Mouse (Mus musculus) ovary, postnatal 10 days (tissue): Measurements from ENCODE around the gene Adamts2.

Experiments
- DNase-seq: peaks from one replicate; pipeline ENCODE4 v3.0.0; 2022; ENCODE audit warnings: low spot score

Adamts2 gene

DNA sequence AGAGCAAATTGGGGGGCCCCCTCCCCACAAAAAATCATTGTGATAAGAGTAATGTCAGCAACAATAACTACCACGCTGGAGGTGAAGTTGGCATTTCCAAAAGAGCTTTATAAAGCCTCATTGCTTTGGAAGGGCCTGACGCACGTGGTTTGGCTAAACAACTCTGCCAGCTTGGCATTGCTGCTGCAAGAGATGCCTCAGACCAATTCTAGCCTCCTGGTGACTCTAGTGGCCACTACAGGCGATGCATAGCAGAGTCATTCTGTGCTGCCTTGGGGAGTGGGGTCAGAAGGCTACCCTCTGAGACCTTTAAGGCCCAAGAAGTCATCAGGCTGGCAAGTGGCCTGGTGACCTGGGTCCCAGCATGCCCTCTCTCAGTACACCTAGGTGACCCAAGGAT is 132.2 kb downstream of the Adamts2 start:
- no peak for DNase-seq

DNA sequence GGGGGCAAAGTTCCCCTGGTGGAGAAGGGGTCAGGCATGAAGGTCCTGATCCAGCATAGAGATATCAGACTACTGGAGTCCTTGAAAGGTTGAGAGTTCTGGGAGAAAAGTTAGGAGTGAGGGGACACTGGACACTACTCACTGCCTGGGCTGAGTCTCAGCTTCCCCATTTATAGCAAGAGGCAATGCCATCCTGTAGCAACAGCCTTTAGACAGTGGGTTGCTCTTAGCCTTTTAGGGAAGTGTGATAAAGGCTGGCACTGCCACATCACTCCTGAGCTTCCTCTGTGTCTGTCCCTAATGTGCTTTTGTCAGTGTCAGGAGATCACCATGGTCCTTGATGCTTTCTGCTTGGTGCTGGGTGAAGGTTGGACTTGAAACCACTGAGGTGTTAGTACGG is 134.7 kb downstream of the Adamts2 start:
- DNase-seq, result no peak

DNA sequence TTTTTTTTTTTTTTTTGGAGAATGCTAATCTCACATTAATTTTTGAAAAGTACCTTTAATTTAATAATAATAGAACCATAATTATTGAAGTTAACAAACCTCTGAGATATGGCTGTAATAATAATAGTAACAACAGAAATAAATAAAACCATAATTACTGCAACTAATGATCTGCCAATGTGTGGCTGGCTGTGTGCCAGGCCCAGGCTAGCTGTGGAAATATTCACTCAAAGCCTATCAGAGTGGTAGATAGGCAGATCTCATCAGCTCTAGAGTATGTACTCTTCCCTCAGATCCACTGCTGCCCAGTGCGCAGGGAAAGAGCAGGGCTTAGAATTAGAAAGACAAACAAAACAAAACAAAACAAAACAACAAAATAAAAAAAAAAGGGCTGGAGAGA is 136.6 kb downstream of the Adamts2 start:
- DNase-seq, result no peak

DNA sequence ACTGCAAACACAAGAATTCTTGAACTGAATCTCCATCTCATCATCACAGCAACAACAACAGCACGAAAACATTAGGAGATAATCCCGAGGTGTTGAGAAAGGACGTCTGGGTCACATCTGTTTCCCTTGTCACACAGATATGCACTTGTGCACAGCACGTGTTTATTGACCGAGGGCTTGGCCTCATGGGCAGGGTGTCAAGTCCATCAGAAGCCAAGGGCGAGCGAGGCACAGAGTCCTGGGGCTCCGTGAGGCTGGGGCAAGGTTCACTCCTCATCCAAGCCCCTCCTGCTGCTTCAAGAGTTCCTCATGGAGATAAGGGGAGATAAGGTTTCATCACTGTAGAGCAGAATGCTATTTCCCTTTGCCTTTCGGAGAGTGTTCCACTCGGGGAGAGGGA is 137.6 kb downstream of the Adamts2 start:
- no peak for DNase-seq

DNA sequence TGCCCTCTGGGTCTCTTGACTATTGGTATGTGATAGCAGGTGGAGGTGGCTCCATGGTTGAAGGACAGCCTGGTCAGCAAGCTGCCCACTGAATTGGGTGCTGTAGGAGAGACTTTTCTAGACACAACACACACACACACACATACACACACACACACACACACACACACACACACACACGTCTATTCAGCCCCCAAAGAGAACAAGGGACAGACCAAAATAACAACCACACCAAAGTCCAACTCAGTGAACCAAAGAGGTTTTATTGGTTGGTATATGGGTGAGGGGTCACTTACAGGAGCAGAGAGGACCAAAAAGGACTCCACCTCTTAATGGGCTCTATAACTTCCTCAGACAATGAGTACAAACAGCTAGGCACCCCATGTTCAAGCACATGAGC is 140.3 kb downstream of the Adamts2 start:
- no peak for DNase-seq

DNA sequence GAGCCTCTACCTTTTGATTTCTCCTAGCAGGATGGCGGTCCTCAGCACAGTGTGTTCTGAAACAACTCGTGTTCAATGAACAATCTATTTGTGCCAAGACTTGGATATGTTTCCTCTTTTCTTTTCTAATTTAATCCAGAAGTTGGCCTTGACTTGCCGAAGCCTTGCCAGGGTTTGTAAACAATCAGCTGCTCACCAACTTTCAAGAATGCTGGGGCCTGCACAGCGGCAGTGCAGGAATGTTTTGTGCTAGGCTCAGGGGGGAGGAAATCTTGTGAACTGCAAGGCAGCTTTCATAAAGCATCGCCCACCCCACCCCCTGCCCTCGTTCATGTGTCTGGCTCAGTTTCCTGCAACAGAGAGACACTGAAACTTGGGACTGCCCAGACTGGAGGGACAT is 143.1 kb downstream of the Adamts2 start:
- no peak for DNase-seq

DNA sequence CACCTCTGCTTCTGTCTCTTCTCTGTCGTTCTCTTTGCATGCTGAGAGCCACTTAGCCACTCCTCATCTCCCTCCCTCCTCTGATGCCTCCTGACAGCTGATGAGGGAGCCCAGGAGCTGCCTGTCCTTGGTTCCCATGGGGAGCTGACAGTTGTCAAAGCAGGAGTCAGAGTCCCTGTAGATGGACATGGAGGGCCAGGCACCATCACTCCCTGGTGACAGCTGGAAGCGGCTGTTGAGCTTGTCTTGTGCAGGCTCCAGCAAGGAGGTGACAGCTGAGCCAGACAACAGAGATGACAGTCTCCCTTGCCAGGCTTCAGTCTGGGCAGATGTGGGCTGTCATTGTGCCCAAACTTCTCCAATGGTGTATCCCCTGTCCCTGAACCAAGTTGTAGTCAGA is 144.6 kb downstream of the Adamts2 start:
- DNase-seq, result no peak

DNA sequence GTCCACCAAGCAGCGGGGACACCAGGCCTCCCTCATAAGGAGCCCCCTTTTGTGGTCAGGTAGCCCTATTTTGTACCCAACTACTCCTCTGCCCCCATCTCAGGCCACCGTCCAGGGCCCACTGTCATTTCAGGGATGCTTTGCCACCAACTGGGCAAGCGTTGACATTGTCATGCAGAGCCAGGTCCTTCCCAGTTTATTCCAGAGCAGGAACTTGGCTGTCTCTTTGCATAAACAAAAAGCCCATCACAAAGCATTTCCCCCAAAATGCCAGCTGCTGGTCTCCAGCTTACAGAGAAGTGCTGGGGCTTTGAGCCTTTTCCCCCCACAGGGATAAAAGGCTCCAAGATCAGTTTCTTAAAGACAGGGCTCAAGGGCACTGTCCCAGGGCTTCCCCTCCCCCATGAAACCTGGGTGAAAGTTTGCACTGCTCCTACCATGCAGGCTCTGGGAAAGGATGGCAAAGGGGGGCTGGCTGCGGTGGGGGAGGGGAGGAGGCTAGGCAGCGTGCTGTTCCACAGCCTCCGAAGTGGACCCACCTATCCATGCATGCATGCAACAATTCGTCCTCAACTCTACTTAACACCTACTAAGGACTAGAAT is 149.2 kb downstream of the Adamts2 start:
- no peak for DNase-seq

DNA sequence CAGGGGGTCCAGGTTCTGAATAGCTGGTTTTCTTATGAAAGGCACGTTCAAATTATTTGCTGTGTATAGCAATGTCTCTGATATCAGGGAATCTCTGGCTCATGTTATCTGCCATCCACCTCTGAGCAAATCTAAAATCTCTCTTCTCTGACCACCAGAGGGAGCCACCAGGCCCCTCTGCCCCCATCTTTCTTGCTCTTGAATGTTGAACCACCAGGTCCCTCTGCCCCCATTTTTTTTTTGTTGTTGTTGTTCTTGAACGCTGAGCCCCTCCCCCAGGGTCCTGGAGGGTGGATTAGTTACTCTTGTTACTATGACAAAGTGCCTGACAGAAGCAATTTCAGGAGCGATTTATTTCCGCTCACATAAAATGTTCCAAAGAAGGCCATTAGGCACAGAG is 155.9 kb downstream of the Adamts2 start:
- no peak for DNase-seq

DNA sequence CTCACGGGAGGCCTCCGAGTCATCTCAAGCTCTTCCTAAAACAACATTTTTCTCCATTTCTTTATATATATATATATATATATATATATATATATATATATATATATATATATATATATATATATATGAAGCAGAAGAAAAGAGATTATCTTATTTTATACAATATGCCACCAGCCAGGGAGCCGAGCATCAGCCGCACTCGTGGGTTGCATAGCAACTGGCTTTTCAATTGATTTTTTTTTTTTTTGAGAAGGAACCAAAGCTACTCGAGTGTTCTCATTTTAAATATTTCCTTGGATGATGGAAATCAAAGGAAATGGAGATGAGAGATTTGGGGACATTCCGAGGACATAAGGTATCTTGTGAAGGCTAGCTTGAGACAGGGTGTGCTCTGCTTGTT is 164.6 kb downstream of the Adamts2 start:
- DNase-seq, result no peak

DNA sequence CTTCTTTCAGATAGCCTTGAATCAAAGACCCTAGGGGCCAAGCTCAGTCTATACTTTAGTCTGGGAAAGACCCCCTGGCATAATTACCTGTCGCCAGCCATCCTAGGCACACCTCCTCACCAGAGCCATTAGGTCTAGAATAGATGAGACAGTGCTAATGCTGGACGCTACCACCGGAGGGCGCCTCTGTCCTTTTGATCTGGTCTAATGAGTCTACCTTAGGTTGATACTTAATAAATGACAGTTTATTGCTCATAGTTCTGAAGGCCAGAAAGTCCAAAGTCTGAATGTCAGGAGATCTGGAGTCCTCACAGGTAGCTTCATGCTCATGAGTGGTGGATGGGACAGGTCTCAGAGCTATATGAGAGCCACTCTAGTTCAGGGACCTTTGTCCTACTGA is 165.2 kb downstream of the Adamts2 start:
- no peak for DNase-seq

DNA sequence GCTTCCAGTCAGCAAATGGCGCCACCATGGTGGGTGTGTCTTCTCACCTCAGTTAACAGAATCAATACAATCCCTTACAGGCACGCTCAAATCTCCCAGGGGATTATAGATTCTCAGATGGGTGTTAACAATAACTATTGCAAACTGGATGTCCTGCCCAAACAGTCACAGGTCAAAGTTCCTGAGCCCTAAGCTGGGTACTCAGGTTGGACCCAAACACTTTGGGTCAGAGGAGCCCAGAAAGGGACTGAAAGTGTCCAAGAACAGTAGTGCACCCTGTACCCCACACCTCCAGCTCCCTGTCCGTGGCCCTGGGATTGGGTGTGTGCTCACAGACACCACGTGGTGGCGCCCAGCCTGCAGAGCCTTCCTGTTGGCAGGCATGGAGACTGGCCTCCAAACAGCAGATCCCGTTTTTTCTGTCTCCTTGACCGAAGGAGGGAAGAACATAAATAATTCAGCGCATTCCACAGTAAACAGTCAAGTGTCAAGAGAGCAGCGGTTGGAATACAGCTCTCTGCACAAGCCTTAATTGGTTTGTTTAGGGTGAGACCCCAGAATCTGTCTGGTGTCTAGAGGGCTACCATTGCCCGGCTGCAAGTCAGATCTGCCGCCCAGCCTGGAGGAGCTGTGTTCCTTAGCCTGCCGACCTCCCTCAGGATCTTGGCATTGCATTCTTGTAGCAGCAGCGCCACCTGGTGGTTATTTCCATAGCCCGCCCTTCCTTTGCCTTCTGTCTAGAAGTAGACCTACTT is 167.3 kb downstream of the Adamts2 start:
- DNase-seq, result peak; percentile 84

DNA sequence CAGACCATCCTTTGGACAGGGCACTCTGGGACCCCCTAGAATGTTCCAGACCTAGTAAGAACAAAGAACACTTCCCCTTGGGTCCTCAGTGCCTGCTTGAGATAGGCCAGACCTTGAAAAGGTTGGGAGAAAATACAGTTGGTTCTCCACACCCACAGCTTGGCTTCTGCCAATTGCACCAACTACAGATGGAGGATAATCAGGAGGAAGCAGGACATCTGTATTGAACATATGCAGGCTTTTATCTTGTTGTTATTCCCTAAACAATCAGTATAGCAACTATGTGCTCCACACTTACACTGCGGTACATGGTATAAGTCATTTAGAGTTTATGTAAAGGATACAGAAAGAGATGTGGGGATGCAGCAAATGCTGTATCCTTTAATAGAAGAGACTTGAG is 169.1 kb downstream of the Adamts2 start:
- no peak for DNase-seq

DNA sequence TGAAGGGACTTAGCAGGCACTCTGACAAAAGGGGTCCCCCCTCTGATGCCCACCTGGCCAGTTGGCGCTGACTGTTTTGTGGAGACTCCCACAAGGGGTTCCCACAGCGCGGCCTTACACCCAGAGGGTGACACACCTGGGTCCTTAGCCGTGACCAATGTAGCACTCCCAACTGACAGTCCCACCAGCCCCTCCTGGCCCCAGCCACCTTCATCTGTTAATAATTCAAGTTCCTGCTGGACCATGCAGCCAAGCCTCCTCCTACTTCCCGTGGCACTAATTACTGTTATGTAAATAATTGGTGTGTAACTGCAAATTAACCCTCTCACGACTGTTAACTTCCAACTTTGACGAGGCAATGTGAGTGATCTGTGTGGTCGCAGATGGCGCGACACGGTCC is 195.8 kb downstream of the Adamts2 start:
- no peak for DNase-seq

DNA sequence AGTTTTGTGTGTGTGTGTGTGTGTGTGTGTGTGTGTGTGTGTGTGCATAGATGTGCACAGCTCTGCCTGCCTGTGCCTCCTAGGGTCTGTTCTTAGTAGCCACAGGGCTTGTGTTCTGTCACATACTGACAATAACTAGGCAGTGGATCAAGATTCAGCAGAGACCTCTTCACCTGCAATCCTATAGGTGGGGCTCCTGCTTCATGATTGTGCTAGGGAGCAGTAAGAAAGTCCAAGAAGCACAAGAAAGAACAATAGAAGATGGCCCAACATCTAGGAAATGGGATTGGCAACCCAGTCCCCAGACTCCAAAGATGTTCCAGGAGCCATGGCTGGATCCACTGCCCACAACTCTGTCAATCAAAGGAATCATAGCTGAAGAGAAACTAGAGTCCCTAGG is 197.0 kb downstream of the Adamts2 start:
- no peak for DNase-seq

DNA sequence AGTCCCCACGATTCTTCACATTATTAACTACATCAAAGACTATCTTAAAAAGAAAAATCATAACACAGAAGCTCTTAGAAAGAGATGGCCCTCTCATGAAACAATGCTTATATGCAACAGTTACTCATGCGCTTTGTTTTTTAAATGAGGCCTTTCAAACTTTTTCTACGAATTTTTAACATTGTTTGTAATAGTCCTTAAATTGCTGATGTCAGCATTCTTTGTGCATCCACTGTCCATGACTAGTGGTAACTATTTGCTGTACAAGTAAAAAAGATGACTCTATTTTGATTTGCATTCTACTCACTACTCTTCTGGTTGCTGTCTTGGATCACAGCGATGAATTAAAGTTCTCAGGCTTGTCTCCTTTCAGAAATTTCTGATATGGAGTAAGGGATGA is 212.3 kb downstream of the Adamts2 start:
- DNase-seq, result no peak

DNA sequence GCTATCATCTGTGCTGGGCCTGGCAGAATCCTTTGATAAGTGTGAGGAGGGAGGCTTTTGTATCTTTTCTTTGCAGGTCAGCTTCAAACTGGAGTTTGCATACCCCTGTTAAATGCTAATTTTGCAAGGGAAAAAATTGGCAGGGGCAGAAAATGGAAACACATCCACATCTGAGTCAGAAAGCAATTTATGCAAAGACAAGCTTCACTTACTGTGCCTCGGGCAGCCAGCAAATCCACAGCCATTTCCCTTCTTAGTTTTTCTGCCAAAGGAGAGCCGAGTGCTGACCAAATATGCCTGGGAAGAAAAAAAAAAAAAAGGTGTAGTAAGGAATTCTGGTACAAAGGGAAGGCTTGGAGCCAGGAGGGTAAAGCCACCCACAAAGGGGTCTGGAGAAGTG is 224.3 kb downstream of the Adamts2 start:
- DNase-seq, result no peak

DNA sequence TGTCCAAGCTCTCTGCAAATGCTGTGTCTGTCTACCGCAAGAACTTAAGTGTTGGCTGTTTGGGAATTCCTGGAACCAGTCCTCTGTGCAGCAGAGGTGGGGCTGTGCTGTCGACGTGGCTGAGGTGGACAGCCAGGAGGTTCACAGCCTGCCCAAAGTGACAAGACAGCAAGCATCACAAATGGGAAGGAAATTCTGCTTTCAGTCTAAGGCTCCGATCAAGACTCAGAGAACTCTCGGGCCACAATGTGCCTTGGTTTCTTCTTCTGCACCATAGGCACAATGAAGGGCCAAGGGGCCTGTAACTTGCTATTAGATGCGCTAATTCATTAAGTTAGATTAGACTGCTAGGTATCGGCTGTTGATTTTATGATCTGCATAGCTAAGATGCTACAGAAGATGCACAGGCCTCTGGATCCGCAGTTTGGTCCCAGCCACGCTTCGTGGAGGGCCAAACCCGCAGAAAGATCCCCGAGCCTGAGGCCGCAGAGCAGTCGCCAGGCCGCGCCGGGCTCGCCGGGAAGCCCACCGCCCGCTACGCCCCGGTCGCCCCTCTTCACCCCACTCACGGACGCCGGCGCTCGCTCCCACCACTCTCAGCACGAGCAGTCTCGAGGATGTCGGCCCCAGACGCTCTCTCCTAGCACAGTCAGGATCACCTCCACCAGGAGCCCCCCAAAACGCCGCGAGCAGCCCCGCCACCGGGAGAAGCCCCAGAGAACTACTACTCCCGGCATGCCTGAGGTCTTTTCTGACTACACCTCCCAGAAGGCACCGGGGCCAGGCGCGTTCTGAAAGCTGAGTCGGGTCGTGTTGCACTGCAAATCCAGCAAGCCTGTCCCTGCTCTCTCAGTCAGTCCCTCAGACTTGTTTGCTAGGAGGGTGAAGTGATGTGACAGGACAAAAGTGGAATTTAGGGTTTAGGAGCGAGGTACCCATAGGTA is 225.4 kb downstream of the Adamts2 start, which contains the start of gene Zfp354c:
Gene Zfp354c (minus strand): TSS at position 715 of the 944 bp plus-strand sequence.
- peak; percentile 70 for DNase-seq

DNA sequence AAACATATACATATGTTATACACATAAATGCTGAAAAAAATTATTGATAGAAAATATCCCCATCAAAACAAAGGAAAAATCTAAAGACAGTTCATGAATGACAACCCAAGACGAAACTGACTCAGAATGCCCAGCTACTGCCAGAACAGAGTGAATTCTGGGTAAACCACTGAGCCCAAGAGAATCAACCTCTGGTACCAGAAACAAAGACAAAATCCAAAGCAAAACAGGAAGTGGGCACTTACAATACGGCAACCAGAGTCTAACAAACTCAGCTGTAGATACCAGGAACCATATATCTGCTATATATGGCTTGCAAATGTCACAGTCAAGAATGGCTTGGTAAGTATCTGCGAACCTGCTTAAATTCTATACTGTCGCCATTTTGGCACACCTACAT is 233.8 kb downstream of the Adamts2 start:
- no peak for DNase-seq

DNA sequence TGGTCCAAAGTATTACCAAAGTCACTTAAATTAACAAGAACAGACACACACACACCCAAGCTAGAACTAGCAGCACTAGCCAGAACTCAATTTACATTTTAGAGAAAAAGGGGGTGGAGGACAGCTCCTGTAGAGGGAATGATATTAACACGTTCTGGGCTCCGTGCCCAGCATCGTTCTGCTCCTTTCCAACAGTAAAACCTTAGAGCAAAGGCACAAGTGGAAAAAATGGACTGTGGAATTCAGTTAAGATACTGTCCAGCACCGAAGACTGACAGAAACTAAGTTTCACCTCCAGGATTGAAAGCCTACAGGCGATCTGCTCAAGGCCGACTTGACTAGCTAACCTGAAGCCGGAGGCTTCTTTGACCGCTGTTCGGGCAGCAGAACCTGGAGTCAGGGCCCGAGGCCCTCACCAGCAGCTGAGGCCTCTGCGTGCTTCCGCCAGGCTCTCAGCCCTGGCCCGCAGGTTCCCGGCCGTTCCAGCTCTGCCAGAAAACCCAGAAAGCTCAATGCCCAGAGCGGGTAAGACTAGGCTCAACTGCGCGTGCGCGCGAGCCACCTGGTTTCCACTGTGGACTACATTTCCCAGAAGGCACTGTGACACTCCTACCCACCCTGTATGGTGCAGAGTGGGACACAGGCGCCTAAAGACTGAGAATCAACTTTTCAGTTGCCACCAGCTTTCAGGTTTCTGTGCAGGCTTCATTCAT is 239.3 kb downstream of the Adamts2 start, which contains the start of gene Zfp879:
Gene Zfp879 (minus strand): TSS at position 530 of the 713 bp plus-strand sequence.
- DNase-seq, result peak; percentile 69

DNA sequence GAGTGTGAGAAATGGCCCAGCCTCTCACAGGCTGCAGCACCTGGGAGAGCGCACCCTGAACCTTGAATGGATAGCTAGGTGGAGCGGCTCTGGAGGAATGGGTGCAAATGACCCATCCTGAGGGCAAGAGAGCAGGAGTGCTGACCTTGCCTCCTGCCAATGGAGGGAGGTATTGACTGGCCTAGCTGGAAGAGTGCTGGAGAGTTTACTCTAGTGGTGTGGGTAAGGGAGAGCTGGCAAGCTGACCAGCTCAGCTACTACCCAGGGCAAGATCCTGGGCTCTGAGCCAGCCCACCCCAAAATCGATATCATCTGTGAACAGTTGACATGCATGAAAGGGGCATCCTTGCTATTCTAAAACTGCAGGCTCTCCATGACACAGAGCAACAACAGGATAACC is 244.1 kb downstream of the Adamts2 start:
- DNase-seq, result no peak

DNA sequence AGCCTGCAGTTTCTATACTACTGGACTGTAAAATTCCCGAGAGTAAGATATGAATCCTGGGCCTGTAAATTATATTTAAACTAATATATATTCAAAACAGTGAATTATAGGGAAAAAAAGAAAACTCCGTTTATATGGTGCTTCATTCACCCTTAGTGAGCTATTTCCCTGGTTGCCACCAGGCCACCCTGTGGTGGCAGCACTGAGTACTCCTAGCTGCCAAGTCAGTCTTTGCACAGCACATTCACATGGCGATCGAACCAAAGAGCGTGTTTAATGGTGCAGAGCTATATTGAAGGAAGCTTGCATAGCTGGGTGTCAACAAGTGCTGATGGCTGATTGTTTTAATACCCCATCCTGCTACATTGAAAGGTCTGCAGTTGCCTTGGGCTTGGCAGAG is 245.2 kb downstream of the Adamts2 start:
- no peak for DNase-seq
